Mouse (Mus musculus) liver, postnatal 0 days (tissue): ENCODE results near the gene Cdk14. TPM values are rescaled to one million over a fixed set of nuclear protein-coding genes. Genes with fewer than 3 reads are reported as not detected.

Source experiments
- ATAC-seq: fragments of 200-750 bp; cut with Nextera tagmentation; 2 replicates; pipeline ENCODE4 v1.8.0; 2017; ENCODE audit warnings: mild to moderate bottlenecking, moderate library complexity
- DNase-seq: peaks from one replicate; pipeline ENCODE4 v3.0.0-alpha.2; 2016
- H3K27ac ChIP-seq: fragments of 300-500 bp; sonication (generic); 2 replicates; pipeline ENCODE4 v1.5.1; 2014; ENCODE audit warnings: antibody characterized with exemption, moderate library complexity, mild to moderate bottlenecking, low read depth
- H3K27me3 ChIP-seq: fragments of 300-500 bp; sonication (generic); 2 replicates; pipeline ENCODE4 v1.6.1; 2014; ENCODE audit warnings: low read length, control low read depth, mixed read lengths; ENCODE audit not compliant: insufficient read depth
- H3K36me3 ChIP-seq: fragments of 300-500 bp; sonication (generic); replicated peaks from 2 replicates; pipeline ENCODE4 v1.6.1; 2014; ENCODE audit warnings: mild to moderate bottlenecking, control low read depth, low read length, moderate library complexity, mixed read lengths; ENCODE audit not compliant: insufficient read depth
- H3K4me1 ChIP-seq: fragments of 300-500 bp; sonication (generic); 2 replicates; pipeline ENCODE4 v1.6.1; 2014; ENCODE audit warnings: antibody characterized with exemption, mild to moderate bottlenecking, control low read depth; ENCODE audit not compliant: insufficient read depth
- H3K4me2 ChIP-seq: fragments of 300-500 bp; sonication (generic); 2 replicates; pipeline ENCODE4 v1.6.1; 2014; ENCODE audit warnings: low read depth, mild to moderate bottlenecking, low read length, moderate library complexity, mixed read lengths
- H3K4me3 ChIP-seq: fragments of 300-500 bp; sonication (generic); 2 replicates; pipeline ENCODE4 v1.5.1; 2014; ENCODE audit warnings: low read depth, low read length
- H3K9ac ChIP-seq: fragments of 300-500 bp; sonication (generic); replicated peaks from 2 replicates; pipeline ENCODE4 v1.6.1; 2014; ENCODE audit warnings: mild to moderate bottlenecking, moderate library complexity
- H3K9me3 ChIP-seq: fragments of 300-500 bp; sonication (generic); 2 replicates; pipeline ENCODE4 v1.6.1; 2016; ENCODE audit warnings: mild to moderate bottlenecking, control low read depth, low read length, mixed read lengths
- CTCF ChIP-seq: sonication (generic); IDR thresholded peaks from 2 replicates; pipeline ENCODE4 v1.5.1; 2016; ENCODE audit warnings: antibody characterized with exemption, low read depth
- EP300 ChIP-seq: IDR thresholded peaks from 2 replicates; pipeline ENCODE4 v1.6.1; 2016; ENCODE audit warnings: antibody characterized with exemption, low read depth, mild to moderate bottlenecking
- WGBS: fragments of 180-500 bp; shearing (Covaris S2); extraction: QIAGEN DNeasy Blood & Tissue Kit; methylation state at CpG from one replicate; pipeline ENCODE4 v1.1.7; 2014; ENCODE audit not compliant: insufficient replicate concordance; 5-methylcytosine and 5-hydroxymethylcytosine counted together
- polyA plus RNA-seq: library from polyadenylated mRNA; unstranded; fragments of >200 nt; fragmentation: Nextera tagmentation; extraction: Ambion mirVana; gene quantifications from 2 replicates; pipeline ENCODE4 v1.2.1, GENCODE M21; 2015

Cdk14 gene
- polyA plus RNA-seq, 1 experiment from 2014 or later: 1.1 TPM

GRCm38 (mm10) chr5:4934491-4934890, 485.6 kb downstream of the Cdk14 start:
- 80% methylated on average over 6 of the region's 6 CpGs for WGBS
- no peak overlapping the region for H3K4me2 ChIP-seq
- H3K36me3 ChIP-seq: no peaks in the 10 kb centered on the region
- no peaks in the 10 kb centered on the region for H3K27me3 ChIP-seq
- H3K4me3 ChIP-seq: no peak overlapping the region
- TF ChIP-seq EP300 (no peak), CTCF (no peak)
- ATAC-seq (no peak), DNase-seq (no peak)
- no peak overlapping the region for H3K9ac ChIP-seq
- H3K4me1 ChIP-seq: no peaks in the 10 kb centered on the region
- H3K9me3 ChIP-seq: no peaks in the 10 kb centered on the region
- H3K27ac ChIP-seq: no peak overlapping the region

- Histone ChIP-seq H3K36me3 (no peaks in the 10 kb centered on the region), H3K27ac (no peak overlapping the region), H3K4me3 (no peak overlapping the region), H3K4me2 (no peak overlapping the region), H3K9me3 (no peaks in the 10 kb centered on the region), H3K9ac (no peak overlapping the region), H3K27me3 (no peaks in the 10 kb centered on the region), H3K4me1 (no peaks in the 10 kb centered on the region)
- DNase-seq (no peak), ATAC-seq (no peak)
- no peak for TF ChIP-seq CTCF
- no peak for TF ChIP-seq EP300
- 57% methylated on average over 8 of the region's 8 CpGs for WGBS
Observed at GRCm38 (mm10) chr5:4931539-4932143, 488.5 kb downstream of the Cdk14 start.

GRCm38 (mm10) chr5:4929628-4930027, 490.5 kb downstream of the Cdk14 start:
- Histone ChIP-seq H3K9ac (no peak overlapping the region), H3K4me1 (no peaks in the 10 kb centered on the region), H3K4me3 (no peak overlapping the region), H3K36me3 (no peaks in the 10 kb centered on the region), H3K9me3 (no peaks in the 10 kb centered on the region), H3K27me3 (no peaks in the 10 kb centered on the region), H3K4me2 (no peak overlapping the region), H3K27ac (no peak overlapping the region)
- WGBS: 74% methylated on average over 3 of the region's 3 CpGs
- ATAC-seq (no peak), DNase-seq (no peak)
- no peak for TF ChIP-seq CTCF
- no peak for TF ChIP-seq EP300

GRCm38 (mm10) chr5:4924866-4925265, 495.2 kb downstream of the Cdk14 start:
- Histone ChIP-seq H3K9ac (no peak overlapping the region), H3K9me3 (no peaks in the 10 kb centered on the region), H3K4me2 (no peak overlapping the region), H3K27me3 (no peaks in the 10 kb centered on the region), H3K36me3 (no peaks in the 10 kb centered on the region), H3K4me3 (no peak overlapping the region), H3K27ac (no peak overlapping the region), H3K4me1 (no peaks in the 10 kb centered on the region)
- ATAC-seq (no peak), DNase-seq (no peak)
- WGBS: 84% methylated on average over 6 of the region's 6 CpGs
- TF ChIP-seq EP300 (no peak), CTCF (no peak)

GRCm38 (mm10) chr5:4918376-4918775, 501.7 kb downstream of the Cdk14 start:
- Histone ChIP-seq H3K36me3 (no peaks in the 10 kb centered on the region), H3K4me3 (no peak overlapping the region), H3K4me1 (no peaks in the 10 kb centered on the region), H3K9me3 (no peaks in the 10 kb centered on the region), H3K4me2 (no peak overlapping the region), H3K27me3 (no peaks in the 10 kb centered on the region), H3K27ac (no peak overlapping the region), H3K9ac (no peak overlapping the region)
- ATAC-seq: no peak
- whole genome bisulfite sequencing: 8% methylated on average over 6 of the region's 6 CpGs
- DNase-seq: peak; percentile 58
- TF ChIP-seq EP300 (no peak), CTCF (peak; percentile 88)

GRCm38 (mm10) chr5:4917743-4918142, 502.4 kb downstream of the Cdk14 start:
- DNase-seq: no peak
- Histone ChIP-seq H3K4me2 (no peak overlapping the region), H3K4me3 (no peak overlapping the region), H3K9me3 (no peaks in the 10 kb centered on the region), H3K4me1 (no peaks in the 10 kb centered on the region), H3K27ac (no peak overlapping the region), H3K36me3 (no peaks in the 10 kb centered on the region), H3K27me3 (no peaks in the 10 kb centered on the region), H3K9ac (no peak overlapping the region)
- TF ChIP-seq EP300 (no peak), CTCF (no peak)
- WGBS: 80% methylated on average over 7 of the region's 7 CpGs
- ATAC-seq: no peak

GRCm38 (mm10) chr5:4917274-4917673, 502.8 kb downstream of the Cdk14 start:
- Histone ChIP-seq H3K4me1 (no peaks in the 10 kb centered on the region), H3K4me3 (no peak overlapping the region), H3K9me3 (no peaks in the 10 kb centered on the region), H3K27ac (no peak overlapping the region), H3K36me3 (no peaks in the 10 kb centered on the region), H3K4me2 (no peak overlapping the region), H3K27me3 (no peaks in the 10 kb centered on the region), H3K9ac (no peak overlapping the region)
- ATAC-seq: no peak
- 73% methylated on average over 4 of the region's 4 CpGs for WGBS
- no peak for DNase-seq
- TF ChIP-seq CTCF: no peak
